In genomic region chr4:9074447-9074846, GRCm38 (mm10) we compare ENCODE assay signal across 26 mouse cellular contexts.
DNase-seq lines count a peak whose midpoint lies in the region; ATAC-seq lines count a peak whose summit lies in the region.
"Had no signal": no experiment of that assay in that cellular context is flagged by ENCODE, and none has a peak within 500 bp of the region (broad histone marks: within the 10 kb centered on the region; RNA-seq: fewer than 3 reads in every experiment).

No protein-coding gene starts in this region.

- no peak for ATAC-seq in heart, embryonic 13.5 days (ENCODE audit: extremely low read depth, insufficient number of reproducible peaks, low FRiP score, low TSS enrichment)
- ATAC-seq in neural tube, embryonic 15.5 days (ENCODE audit: low FRiP score) = no peak
- ATAC-seq: forebrain, postnatal 0 days had no signal

- no peaks in the 10 kb centered on the region for H3K36me3 ChIP-seq in heart, embryonic 13.5 days
- H3K36me3 ChIP-seq in neural tube, embryonic 15.5 days = no peaks in the 10 kb centered on the region
- H3K36me3 ChIP-seq: embryonic facial prominence, embryonic 13.5 days; hindbrain, embryonic 13.5 days; liver, embryonic 13.5 days; neural tube, embryonic 12.5 days had no signal

- H3K27me3 ChIP-seq in heart, embryonic 13.5 days (replicated peaks) = peaks cover 18% of the 10 kb centered on the region
- H3K27me3 ChIP-seq in neural tube, embryonic 15.5 days (replicated peaks) = no peaks in the 10 kb centered on the region
- H3K27me3 ChIP-seq: embryonic facial prominence, embryonic 13.5 days; hindbrain, embryonic 13.5 days; liver, embryonic 13.5 days; neural tube, embryonic 12.5 days had no signal

- intact Hi-C loops in heart, postnatal 14 days (cut with DNase I) = no loop called here

- H3K27ac ChIP-seq in heart, embryonic 13.5 days (replicated peaks) = no peak overlapping the region
- H3K27ac ChIP-seq in neural tube, embryonic 15.5 days (replicated peaks) = no peak overlapping the region
- H3K27ac ChIP-seq: embryonic facial prominence, embryonic 13.5 days; hindbrain, embryonic 13.5 days; layer of hippocampus, adult 2 months; left cerebral cortex, adult 2 months; liver, embryonic 13.5 days; macrophage; neural tube, embryonic 12.5 days; stomach, postnatal 0 days had no signal

- H3K9me3 ChIP-seq in heart, embryonic 13.5 days = no peaks in the 10 kb centered on the region
- no peaks in the 10 kb centered on the region for H3K9me3 ChIP-seq in neural tube, embryonic 15.5 days (replicated peaks)
- H3K9me3 ChIP-seq: embryonic facial prominence, embryonic 13.5 days; hindbrain, embryonic 13.5 days; liver, embryonic 13.5 days; neural tube, embryonic 12.5 days had no signal

- peak; percentile 55 for DNase-seq in embryo, embryonic 10 days (ENCODE audit: low spot score)
- DNase-seq in embryo, embryonic 9.5 days (ENCODE audit: extremely low spot score) = no peak
- no peak for DNase-seq in heart, postnatal 14 days
- peak; percentile 26 for DNase-seq in neural tube, embryonic 10.5 days (ENCODE audit: extremely low spot score, low spot score)
- DNase-seq in thymus, postnatal 25 days = no peak
- DNase-seq: cerebellum, adult 11 months; cerebellum, postnatal 10 days; forebrain, postnatal 0 days; gastrocnemius, postnatal 14 days; heart, adult 18-20 months; liver, embryonic 13.5 days; lung, adult 2 months; lung, postnatal 10 days; midbrain, embryonic 14.5 days; right cerebral cortex, postnatal 4 days; thymus, adult 18-20 months; thymus, postnatal 4 days had no signal

- 54% methylated on average over 2 of the region's 2 CpGs for WGBS in heart, embryonic 13.5 days
- 40% methylated on average over 2 of the region's 2 CpGs for WGBS in neural tube, embryonic 15.5 days

- peaks cover 16% of the 10 kb centered on the region for H3K4me1 ChIP-seq in heart, embryonic 13.5 days
- no peaks in the 10 kb centered on the region for H3K4me1 ChIP-seq in neural tube, embryonic 15.5 days
- H3K4me1 ChIP-seq: embryonic facial prominence, embryonic 13.5 days; liver, embryonic 13.5 days had no signal

- 0 out of 2 replicates have a peak overlapping the region, but pooled peaks have one; percentile 37 for H3K9ac ChIP-seq in heart, embryonic 13.5 days
- H3K9ac ChIP-seq in neural tube, embryonic 15.5 days (replicated peaks) = no peak overlapping the region
- H3K9ac ChIP-seq: embryonic facial prominence, embryonic 13.5 days; forebrain, postnatal 0 days; hindbrain, embryonic 13.5 days; liver, embryonic 13.5 days; neural tube, embryonic 12.5 days had no signal

- no peak overlapping the region for H3K4me3 ChIP-seq in heart, embryonic 13.5 days
- H3K4me3 ChIP-seq in neural tube, embryonic 15.5 days (replicated peaks) = no peak overlapping the region
- H3K4me3 ChIP-seq: embryonic facial prominence, embryonic 13.5 days; hindbrain, embryonic 13.5 days; layer of hippocampus, adult 2 months; left cerebral cortex, adult 2 months; liver, embryonic 13.5 days; neural tube, embryonic 12.5 days had no signal

- H3K4me2 ChIP-seq in heart, embryonic 13.5 days = no peak overlapping the region
- no peak overlapping the region for H3K4me2 ChIP-seq in neural tube, embryonic 15.5 days
- H3K4me2 ChIP-seq: embryonic facial prominence, embryonic 13.5 days; hindbrain, embryonic 13.5 days; liver, embryonic 13.5 days; neural tube, embryonic 12.5 days had no signal

Comparison
In these comparisons a context has a peak if more than half of its experiments do, and no peak if none do; other contexts are left out.
1. DNase-seq: peak in embryo, embryonic 10 days (single experiment) and neural tube, embryonic 10.5 days (single experiment); none in embryo, embryonic 9.5 days (single experiment), heart, postnatal 14 days (0 of 2) and thymus, postnatal 25 days (single experiment).